Mouse (Mus musculus) adrenal gland, postnatal 4 days (tissue): ENCODE measurements around the gene Rfx3. TPM values are rescaled to one million over a fixed set of nuclear protein-coding genes. Genes with fewer than 3 reads are reported as not detected.

Source experiments
- DNase-seq, 2 experiments: peaks; one replicate each; pipeline ENCODE4 v3.0.0; 2021 to 2022; ENCODE audit warnings: low spot score in 2 of 2, mixed read lengths in 2 of 2
- total RNA-seq, 2 experiments: library from RNA; stranded (reverse); gene quantifications; 2 replicates each; pipeline ENCODE4 v1.2.3; 2021

Rfx3 gene
- total RNA-seq, 2 experiments from 2014 or later, result 15.1 TPM

GRCm38 (mm10) chr19:27736571-27736970 is 274.4 kb downstream of the Rfx3 start:
- no peak for DNase-seq

GRCm38 (mm10) chr19:27718931-27719330 is 292.0 kb downstream of the Rfx3 start:
- no peak for DNase-seq

GRCm38 (mm10) chr19:27716274-27716673 is 294.7 kb downstream of the Rfx3 start:
- DNase-seq, result no peak
